ENCODE assay signal across 7 mouse cellular contexts in genomic region chr13:91741280-91742047, GRCm38 (mm10). TPM values are rescaled to one million over a fixed set of nuclear protein-coding genes. Genes with fewer than 3 reads are reported as not detected.
A peak's percentile ranks its signal among the peaks of the same experiment; 100 is the strongest.
DNase-seq lines count a peak whose midpoint lies in the region; ATAC-seq lines count a peak whose summit lies in the region.

Gene Acot12, plus strand, starts transcription at chr13:91741512.

- peaks cover 21% of the 10 kb centered on the region for H3K27me3 ChIP-seq in midbrain, embryonic 12.5 days

- peak within 1 kb of the TSS; percentile 88 for H3K4me2 ChIP-seq in midbrain, embryonic 12.5 days (replicated peaks)

- H3K36me3 ChIP-seq in midbrain, embryonic 12.5 days, result no peaks in the 10 kb centered on the region

- peak within 1 kb of the TSS; percentile 46 for H3K4me3 ChIP-seq in midbrain, embryonic 12.5 days

- H3K4me1 ChIP-seq in midbrain, embryonic 12.5 days, result peaks cover 8% of the 10 kb centered on the region; the same call in 1 of the 2 replicates

- no peaks in the 10 kb centered on the region for H3K9me3 ChIP-seq in midbrain, embryonic 12.5 days

- peak; percentile 25 for DNase-seq in R1 (ENCODE audit: low read depth, low spot score)
- peak; percentile 69 for DNase-seq in brain, adult 2 months (ENCODE audit: low read depth, low spot score)
- DNase-seq in fibroblast of lung, adult 2 months (ENCODE audit: low read depth), result peak; percentile 46
- DNase-seq in heart, postnatal 14 days, result peak; percentile 28 to 39
- peak; percentile 59 to 74 for DNase-seq in kidney, postnatal 4 days
- DNase-seq in telencephalon, adult 2 months (ENCODE audit: low read depth, low spot score), result peak; percentile 34

- no peak within 1 kb of the TSS for H3K27ac ChIP-seq in midbrain, embryonic 12.5 days (replicated peaks)

- intact Hi-C loops in heart, postnatal 14 days (cut with DNase I), result no loop called here

- peak; percentile 84 for ATAC-seq in midbrain, embryonic 12.5 days (ENCODE audit: low FRiP score, low read depth)

- 9% methylated on average over 45 of the region's 45 CpGs for WGBS in midbrain, embryonic 12.5 days

- H3K9ac ChIP-seq in midbrain, embryonic 12.5 days (replicated peaks), result peak within 1 kb of the TSS; percentile 56

RNA-seq across cellular contexts. Expression of gene Acot12, which starts in this region (rescaled TPM):
- total RNA-seq in heart, postnatal 14 days (2021), result not detected
- not detected in 2 replicates for polyA plus RNA-seq in midbrain, embryonic 12.5 days (2016; fragmentation: Nextera tagmentation; extraction: Ambion mirVana)

Comparison
In these comparisons a context has a peak if more than half of its experiments do, and no peak if none do; other contexts are left out.
1. Peak in DNase-seq in heart, postnatal 14 days; RNA of the gene not detected or under 1 TPM.
2. Peak in ATAC-seq, H3K4me3 ChIP-seq, H3K9ac ChIP-seq and H3K4me2 ChIP-seq in midbrain, embryonic 12.5 days; RNA of the gene not detected or under 1 TPM.